Mouse (Mus musculus) heart, embryonic 10.5 days (tissue): Measurements from ENCODE around the gene Slc9a8. TPM values are rescaled to one million over a fixed set of nuclear protein-coding genes. Genes with fewer than 3 reads are reported as not detected.

Experiments used
- DNase-seq: peaks from one replicate; pipeline ENCODE4 v3.0.0-alpha.2; 2017; ENCODE audit warnings: low spot score
- H3K27ac ChIP-seq: fragments of 300-500 bp; sonication (generic); 2 replicates; pipeline ENCODE4 v1.5.1; 2016; ENCODE audit warnings: mild to moderate bottlenecking
- H3K27me3 ChIP-seq: fragments of 300-500 bp; sonication (generic); 2 replicates; pipeline ENCODE4 v1.6.1; 2016; ENCODE audit warnings: mild to moderate bottlenecking; ENCODE audit not compliant: poor library complexity, insufficient read depth, severe bottlenecking
- H3K36me3 ChIP-seq: fragments of 300-500 bp; sonication (generic); 2 replicates; pipeline ENCODE4 v1.6.1; 2016; ENCODE audit warnings: mild to moderate bottlenecking, moderate library complexity
- H3K4me1 ChIP-seq: fragments of 300-500 bp; sonication (generic); 2 replicates; pipeline ENCODE4 v1.6.1; 2016; ENCODE audit warnings: mild to moderate bottlenecking
- H3K4me3 ChIP-seq: fragments of 300-500 bp; sonication (generic); 2 replicates; pipeline ENCODE4 v1.5.1; 2016; ENCODE audit warnings: mild to moderate bottlenecking, moderate library complexity
- H3K9me3 ChIP-seq: fragments of 300-500 bp; sonication (generic); 2 replicates; pipeline ENCODE4 v1.6.1; 2016; ENCODE audit warnings: mild to moderate bottlenecking, moderate library complexity
- WGBS: fragments of 180-500 bp; shearing (Covaris S2); methylation state at CpG from one replicate; pipeline ENCODE4 v1.1.7; 2016; 5-methylcytosine and 5-hydroxymethylcytosine counted together
- polyA plus RNA-seq: library from polyadenylated mRNA; unstranded; fragments of >200 nt; fragmentation: Nextera tagmentation; extraction: Ambion mirVana; gene quantifications from 2 replicates; pipeline ENCODE4 v1.2.1, GENCODE M21; 2016

Gene Slc9a8
- polyA plus RNA-seq, 1 experiment from 2014 or later = 23.0 TPM

DNA sequence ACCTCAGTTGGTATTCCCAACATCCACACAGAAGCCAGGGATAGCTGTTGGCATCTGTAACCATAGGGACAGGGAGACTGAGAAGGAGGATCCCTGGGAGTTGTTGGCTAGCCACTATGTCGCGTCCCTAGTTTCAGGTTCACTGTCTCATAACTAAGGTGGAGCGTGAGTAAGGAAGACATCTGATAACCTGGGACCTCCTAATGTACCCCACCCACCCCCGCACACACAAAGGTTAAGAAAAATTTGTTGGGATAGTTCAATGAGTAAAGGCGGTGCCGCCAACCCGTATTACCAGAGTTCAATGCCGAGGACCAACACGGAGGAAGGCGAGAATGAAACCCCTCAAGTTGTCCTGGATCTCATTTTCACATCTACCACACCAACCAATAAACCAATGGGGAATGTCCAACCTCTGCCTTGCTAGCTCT lies 686 bp upstream of the Slc9a8 start:
- peaks cover 26% of the 10 kb centered on the region for H3K4me1 ChIP-seq
- WGBS = 17% methylated on average over 10 of the region's 10 CpGs
- DNase-seq = no peak
- H3K36me3 ChIP-seq = peaks cover 22% of the 10 kb centered on the region
- no peaks in the 10 kb centered on the region for H3K27me3 ChIP-seq
- H3K27ac ChIP-seq = peak overlapping the region; percentile 99
- no peaks in the 10 kb centered on the region for H3K9me3 ChIP-seq
- H3K4me3 ChIP-seq = peak overlapping the region; percentile 84

DNA sequence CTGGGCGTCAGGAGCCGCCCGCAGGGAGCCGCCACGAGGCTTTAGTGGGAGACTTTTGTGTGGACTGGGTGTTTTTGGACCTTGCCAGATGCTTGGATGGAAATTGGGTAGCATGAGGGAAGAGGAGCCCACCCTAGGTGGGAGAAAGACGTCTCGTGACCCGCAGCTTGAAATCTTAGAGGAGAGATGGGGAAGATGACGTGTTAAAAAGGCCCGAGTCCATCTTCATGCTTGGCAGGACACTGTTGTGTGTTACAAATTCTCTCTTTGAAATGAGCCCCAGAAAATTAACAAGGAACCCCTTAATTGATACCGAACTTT lies 598 bp downstream of the Slc9a8 start:
- Histone ChIP-seq H3K4me1 (peaks cover 18% of the 10 kb centered on the region), H3K27ac (peak overlapping the region; percentile 99), H3K36me3 (peaks cover 35% of the 10 kb centered on the region), H3K4me3 (peak overlapping the region; percentile 84), H3K27me3 (no peaks in the 10 kb centered on the region), H3K9me3 (no peaks in the 10 kb centered on the region)
- 8% methylated on average over 11 of the region's 11 CpGs for WGBS
- no peak for DNase-seq

DNA sequence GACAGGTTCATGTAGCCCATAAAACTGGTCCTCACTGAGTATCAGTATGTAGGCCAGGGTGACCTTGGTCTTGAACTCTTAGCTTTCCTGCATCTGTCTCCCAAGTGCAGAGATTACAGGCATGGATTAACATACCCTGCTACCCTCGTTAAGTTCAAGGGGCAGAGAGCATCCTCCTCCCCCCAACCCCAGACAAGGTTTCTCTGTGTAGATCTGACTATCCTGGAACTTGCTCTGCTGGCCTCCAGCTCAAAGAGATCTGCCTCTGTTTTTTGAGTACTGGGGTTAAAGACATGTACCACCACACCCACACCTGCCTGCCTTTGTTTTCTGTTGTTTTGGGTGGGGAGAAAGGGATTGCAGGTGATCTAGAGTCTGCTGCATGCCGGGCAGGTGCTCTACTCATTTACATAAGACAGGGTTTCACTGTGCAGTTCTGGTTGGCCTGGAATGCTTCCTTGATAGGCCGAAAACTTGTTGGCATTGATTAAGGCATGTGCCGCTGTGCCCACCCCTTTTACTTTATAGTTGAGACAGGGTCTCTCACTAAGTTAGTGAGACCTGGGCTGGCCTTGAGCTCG lies 1.6 kb downstream of the Slc9a8 start:
- Histone ChIP-seq H3K4me3 (no peak overlapping the region), H3K36me3 (peaks cover 45% of the 10 kb centered on the region), H3K9me3 (no peaks in the 10 kb centered on the region), H3K27ac (peak overlapping the region; percentile 99; the same call in 1 of the 2 replicates), H3K27me3 (no peaks in the 10 kb centered on the region), H3K4me1 (peaks cover 17% of the 10 kb centered on the region)
- DNase-seq = no peak
- 86% methylated on average over 5 of the region's 5 CpGs for WGBS

DNA sequence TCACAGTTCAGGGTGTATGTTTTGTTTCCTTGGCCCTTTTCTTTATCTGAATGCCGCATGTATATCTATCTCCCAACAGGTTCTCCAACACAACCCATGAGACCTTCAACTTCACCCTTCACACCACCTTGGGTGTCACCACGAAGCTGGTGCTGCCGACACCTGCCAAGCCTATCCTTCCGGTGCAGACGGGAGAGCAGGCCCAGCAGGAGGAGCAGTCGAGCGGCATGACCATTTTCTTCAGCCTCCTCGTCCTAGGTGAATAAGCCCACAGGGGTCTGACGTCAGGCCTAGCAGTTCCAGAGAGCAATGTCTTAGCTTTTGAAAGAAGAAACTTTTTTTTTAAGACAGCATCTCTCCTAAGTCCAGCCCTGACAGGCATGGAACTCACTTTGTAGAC lies 2.5 kb downstream of the Slc9a8 start:
- Histone ChIP-seq H3K4me3 (no peak overlapping the region), H3K4me1 (peaks cover 17% of the 10 kb centered on the region), H3K36me3 (peaks cover 52% of the 10 kb centered on the region), H3K27me3 (no peaks in the 10 kb centered on the region), H3K9me3 (no peaks in the 10 kb centered on the region), H3K27ac (no peak overlapping the region)
- no peak for DNase-seq
- 80% methylated on average over 9 of the region's 9 CpGs for WGBS

DNA sequence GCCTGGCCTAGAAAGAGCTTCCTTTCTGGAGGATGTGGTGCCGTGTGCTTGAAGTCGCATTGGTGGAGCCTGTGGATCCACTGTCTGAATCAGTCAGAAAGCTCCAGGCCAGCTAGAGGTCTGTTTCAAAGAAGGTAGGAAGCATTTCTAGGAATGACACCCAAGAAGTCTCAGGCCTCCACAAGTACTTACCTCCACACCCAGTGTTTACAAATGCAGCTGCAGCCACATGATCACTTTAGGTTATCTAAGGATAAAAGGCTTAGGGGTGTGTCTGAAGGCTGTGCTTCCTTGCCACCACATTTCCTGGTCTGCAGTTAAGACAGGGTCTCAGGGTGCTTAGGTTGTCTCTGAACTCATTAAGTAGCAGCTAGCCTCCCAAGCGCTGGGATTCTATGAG lies 3.0 kb downstream of the Slc9a8 start:
- Histone ChIP-seq H3K9me3 (no peaks in the 10 kb centered on the region), H3K4me3 (no peak overlapping the region), H3K4me1 (peaks cover 17% of the 10 kb centered on the region), H3K27ac (no peak overlapping the region), H3K36me3 (peaks cover 57% of the 10 kb centered on the region), H3K27me3 (no peaks in the 10 kb centered on the region)
- no peak for DNase-seq
- 90% methylated on average over 3 of the region's 3 CpGs for WGBS

DNA sequence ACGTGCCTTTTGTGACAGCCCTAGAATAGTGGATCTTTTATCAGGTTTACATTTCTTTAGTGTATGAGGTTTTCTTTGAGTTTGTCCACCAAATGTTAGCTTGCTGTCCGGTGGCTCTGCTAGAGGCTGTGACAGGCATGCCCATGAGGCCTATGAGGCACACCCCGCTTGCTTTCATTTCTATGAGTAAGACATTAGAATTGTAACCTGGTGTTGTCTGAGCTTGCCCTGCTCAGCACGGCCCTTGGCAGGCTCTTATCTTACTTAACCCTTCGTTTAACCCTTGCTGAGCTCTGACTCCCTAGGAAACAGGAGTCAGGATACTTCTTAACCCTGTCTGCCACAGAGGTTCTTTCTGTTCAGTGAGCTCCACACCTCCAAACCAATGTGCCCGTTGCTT lies 3.9 kb downstream of the Slc9a8 start:
- Histone ChIP-seq H3K9me3 (no peaks in the 10 kb centered on the region), H3K4me1 (peaks cover 12% of the 10 kb centered on the region), H3K27ac (no peak overlapping the region), H3K27me3 (no peaks in the 10 kb centered on the region), H3K4me3 (no peak overlapping the region), H3K36me3 (peaks cover 59% of the 10 kb centered on the region)
- no peak for DNase-seq
- 70% methylated on average over 6 of the region's 6 CpGs for whole genome bisulfite sequencing

DNA sequence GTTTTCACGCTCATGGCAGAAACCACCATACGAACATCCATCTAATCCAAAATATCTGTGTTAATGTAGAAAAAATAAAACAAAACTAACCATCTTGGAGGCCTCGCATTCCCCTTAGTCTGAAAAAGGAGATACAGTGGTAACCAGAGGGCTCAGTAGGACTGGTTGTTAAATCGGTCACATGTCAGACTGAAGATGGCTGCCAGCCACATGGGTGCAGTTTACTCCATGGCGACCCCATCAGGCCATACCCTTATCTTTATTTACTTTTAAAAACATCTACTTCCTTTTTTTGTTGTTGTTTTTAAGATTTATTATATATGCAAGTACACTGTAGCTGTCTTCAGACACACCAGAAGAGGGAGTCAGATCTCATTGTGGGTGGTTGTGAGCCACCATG lies 8.1 kb downstream of the Slc9a8 start:
- Histone ChIP-seq H3K27me3 (no peaks in the 10 kb centered on the region), H3K4me1 (0 out of 2 replicates have a peak, but pooled peaks cover 2% of the 10 kb centered on the region), H3K36me3 (peaks cover 70% of the 10 kb centered on the region), H3K9me3 (no peaks in the 10 kb centered on the region), H3K4me3 (no peak overlapping the region), H3K27ac (no peak overlapping the region)
- no peak for DNase-seq
- 90% methylated on average over 5 of the region's 5 CpGs for WGBS

DNA sequence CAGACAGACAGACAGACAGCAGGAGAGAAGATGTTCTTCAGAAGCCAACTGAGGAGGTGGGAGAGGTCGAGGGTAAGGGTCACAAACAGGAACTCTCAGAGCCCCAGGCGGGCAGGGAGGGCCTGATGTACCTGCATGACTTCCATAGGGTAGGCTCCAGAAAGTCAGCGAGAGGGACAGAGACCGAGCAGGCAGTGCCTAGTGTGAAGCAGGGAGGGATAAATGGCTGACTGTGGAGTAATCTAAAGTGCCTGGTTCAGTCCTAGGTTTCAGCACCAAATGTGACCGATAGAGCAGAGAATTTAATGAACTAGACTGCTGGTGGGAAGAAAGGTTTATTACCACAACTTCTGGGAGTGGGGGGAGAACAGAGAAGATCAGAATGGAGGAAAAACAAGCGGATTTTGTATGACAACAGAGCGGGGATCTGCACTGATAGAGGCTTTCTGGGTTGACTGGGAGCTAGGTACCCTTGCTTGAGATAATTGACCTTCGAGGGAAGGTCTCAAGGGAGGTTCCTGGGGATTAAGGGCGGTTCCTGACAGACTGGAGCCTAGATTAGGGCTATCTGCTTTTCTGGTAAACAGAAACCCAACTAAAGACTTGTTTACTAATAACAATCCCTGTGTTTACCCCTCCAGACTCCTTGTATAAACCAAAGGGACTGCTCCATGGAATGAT lies 9.4 kb downstream of the Slc9a8 start:
- DNase-seq = no peak
- no peaks in the 10 kb centered on the region for H3K27me3 ChIP-seq
- H3K4me1 ChIP-seq = 0 out of 2 replicates have a peak, but pooled peaks cover 2% of the 10 kb centered on the region
- no peaks in the 10 kb centered on the region for H3K9me3 ChIP-seq
- no peak overlapping the region for H3K4me3 ChIP-seq
- WGBS = 49% methylated on average over 9 of the region's 9 CpGs
- peaks cover 70% of the 10 kb centered on the region for H3K36me3 ChIP-seq
- peak overlapping the region; percentile 60; the same call in 1 of the 2 replicates for H3K27ac ChIP-seq

DNA sequence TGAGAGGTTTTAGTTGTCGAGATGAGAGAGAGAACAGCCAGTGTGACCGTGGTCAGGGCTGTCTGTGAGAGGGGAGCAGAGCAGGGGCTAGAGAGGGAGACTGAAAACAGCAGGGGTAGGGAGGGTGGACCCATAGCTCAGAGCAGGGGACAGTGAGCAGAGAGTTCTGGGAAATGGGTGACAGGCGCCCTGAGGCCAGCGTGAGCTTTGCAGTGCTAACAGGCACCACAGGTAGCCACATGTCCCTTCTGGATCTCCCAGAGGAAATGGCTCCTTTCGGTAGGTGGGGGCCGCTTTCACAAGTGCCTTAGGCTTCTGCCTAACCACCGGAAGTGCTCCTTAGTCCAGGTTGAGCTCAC lies 9.9 kb downstream of the Slc9a8 start:
- 56% methylated on average over 7 of the region's 7 CpGs for WGBS
- no peak for DNase-seq
- no peaks in the 10 kb centered on the region for H3K9me3 ChIP-seq
- no peaks in the 10 kb centered on the region for H3K27me3 ChIP-seq
- H3K4me3 ChIP-seq = no peak overlapping the region
- 0 out of 2 replicates have a peak, but pooled peaks cover 1% of the 10 kb centered on the region for H3K4me1 ChIP-seq
- H3K36me3 ChIP-seq = peaks cover 66% of the 10 kb centered on the region
- H3K27ac ChIP-seq = peak overlapping the region; percentile 25; the same call in 1 of the 2 replicates

DNA sequence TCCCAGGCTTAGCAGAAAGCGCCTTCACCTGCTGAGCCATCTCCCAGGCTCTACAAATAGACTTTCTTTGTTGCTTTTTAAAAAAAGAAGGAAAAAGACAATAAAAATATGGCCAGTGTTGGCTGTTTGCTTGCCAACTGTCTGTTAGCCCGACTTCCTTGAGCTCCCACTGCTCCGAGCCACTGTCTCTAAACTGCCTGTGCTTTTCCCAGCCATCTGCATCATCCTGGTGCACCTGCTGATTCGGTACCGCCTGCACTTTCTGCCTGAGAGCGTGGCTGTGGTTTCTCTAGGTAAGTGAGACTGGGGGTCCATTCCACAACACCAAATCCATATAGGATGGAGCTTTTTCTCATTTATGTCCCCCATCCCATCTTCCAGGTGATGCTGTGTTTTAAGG lies 13.1 kb downstream of the Slc9a8 start:
- 96% methylated on average over 6 of the region's 6 CpGs for WGBS
- H3K27ac ChIP-seq = no peak overlapping the region
- H3K4me1 ChIP-seq = no peaks in the 10 kb centered on the region
- DNase-seq = no peak
- peaks cover 65% of the 10 kb centered on the region for H3K36me3 ChIP-seq
- no peaks in the 10 kb centered on the region for H3K27me3 ChIP-seq
- H3K9me3 ChIP-seq = no peaks in the 10 kb centered on the region
- H3K4me3 ChIP-seq = no peak overlapping the region

DNA sequence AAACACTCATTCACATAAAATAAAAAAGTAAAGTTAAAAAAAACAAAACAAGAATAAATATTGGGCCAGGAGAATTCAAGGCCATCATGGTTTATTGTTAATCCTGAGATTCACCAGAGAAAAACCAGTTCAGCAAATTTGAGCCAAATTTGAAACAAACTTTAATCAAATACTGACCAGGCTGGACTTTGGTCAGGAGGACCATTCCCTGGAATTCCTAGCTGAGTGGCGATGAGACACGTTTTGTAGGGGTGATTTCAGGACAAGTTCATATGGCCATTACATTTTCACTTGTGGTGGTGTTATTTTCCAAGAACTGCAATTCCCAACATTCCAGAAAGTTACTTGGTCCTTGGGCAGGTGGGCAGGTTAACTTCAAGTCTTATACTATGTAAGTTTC lies 14.1 kb downstream of the Slc9a8 start:
- H3K4me3 ChIP-seq = no peak overlapping the region
- H3K36me3 ChIP-seq = peaks cover 71% of the 10 kb centered on the region
- 90% methylated on average over 2 of the region's 2 CpGs for WGBS
- H3K27me3 ChIP-seq = no peaks in the 10 kb centered on the region
- H3K27ac ChIP-seq = no peak overlapping the region
- no peaks in the 10 kb centered on the region for H3K9me3 ChIP-seq
- DNase-seq = no peak
- H3K4me1 ChIP-seq = no peaks in the 10 kb centered on the region

DNA sequence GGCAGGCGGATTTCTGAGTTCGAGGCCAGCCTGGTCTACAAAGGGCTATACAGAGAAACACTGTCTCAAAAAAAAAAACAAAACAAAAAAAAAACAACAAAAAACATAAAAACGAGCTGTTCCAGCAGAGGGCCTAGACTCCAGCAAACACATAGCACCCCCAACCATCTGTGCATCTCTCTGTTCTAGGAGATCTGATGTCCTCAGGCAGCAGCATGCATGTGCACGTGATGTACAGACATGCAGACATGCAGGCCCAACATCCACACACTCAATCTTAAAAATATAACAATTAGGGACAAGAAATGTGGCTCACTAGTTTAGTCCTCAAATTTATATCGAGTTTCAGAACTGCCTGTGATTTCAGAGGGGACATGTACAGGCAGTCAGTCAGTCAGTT lies 14.9 kb downstream of the Slc9a8 start:
- 89% methylated on average over 5 of the region's 5 CpGs for WGBS
- Histone ChIP-seq H3K36me3 (peaks cover 78% of the 10 kb centered on the region), H3K27ac (no peak overlapping the region), H3K9me3 (no peaks in the 10 kb centered on the region), H3K4me3 (no peak overlapping the region), H3K4me1 (no peaks in the 10 kb centered on the region), H3K27me3 (no peaks in the 10 kb centered on the region)
- DNase-seq = no peak

DNA sequence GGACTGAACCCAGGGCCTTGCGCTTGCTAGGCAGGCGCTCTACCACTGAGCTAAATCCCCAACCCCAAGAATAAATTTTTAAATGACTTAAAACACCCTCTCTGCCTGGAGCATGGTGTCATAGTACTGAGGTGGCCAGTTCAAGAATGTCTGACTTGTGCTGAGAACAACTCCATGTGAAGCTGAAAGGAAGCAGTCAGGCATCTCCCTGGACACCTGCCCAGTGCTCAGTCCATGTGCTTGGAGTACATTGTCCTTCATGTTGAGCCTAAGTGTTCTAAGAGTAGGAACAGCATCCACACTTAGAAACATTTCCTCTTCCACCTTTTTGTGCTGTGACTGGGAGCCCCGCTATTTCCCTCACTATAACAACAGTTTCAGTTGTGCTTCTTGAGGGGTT lies 17.9 kb downstream of the Slc9a8 start:
- 98% methylated on average over 3 of the region's 3 CpGs for WGBS

More for the DNA sequence above, 17.9 kb downstream of the Slc9a8 start:
- Histone ChIP-seq H3K36me3 (peaks cover 88% of the 10 kb centered on the region), H3K27me3 (no peaks in the 10 kb centered on the region), H3K9me3 (no peaks in the 10 kb centered on the region), H3K4me1 (no peaks in the 10 kb centered on the region), H3K27ac (no peak overlapping the region), H3K4me3 (no peak overlapping the region)
- DNase-seq = no peak
